Mouse (Mus musculus) limb, embryonic 12.5 days (tissue): ENCODE data around the gene Efna1. TPM values are rescaled to one million over a fixed set of nuclear protein-coding genes. Genes with fewer than 3 reads are reported as not detected.

Experiments used
- ATAC-seq: fragments of 200-750 bp; cut with Nextera tagmentation; 2 replicates; pipeline ENCODE4 v1.8.0; 2017; ENCODE audit warnings: low read depth, moderate TSS enrichment; ENCODE audit not compliant: insufficient number of reproducible peaks, insufficient read depth, low FRiP score, low TSS enrichment
- H3K27ac ChIP-seq: fragments of 300-500 bp; sonication (generic); 2 replicates; pipeline ENCODE4 v1.5.1; 2016; ENCODE audit warnings: mild to moderate bottlenecking, moderate library complexity
- H3K27me3 ChIP-seq: fragments of 300-500 bp; sonication (generic); 2 replicates; pipeline ENCODE4 v1.6.1; 2016; ENCODE audit warnings: mild to moderate bottlenecking, moderate library complexity
- H3K36me3 ChIP-seq: fragments of 300-500 bp; sonication (generic); 2 replicates; pipeline ENCODE4 v1.6.1; 2016; ENCODE audit warnings: mild to moderate bottlenecking, moderate library complexity
- H3K4me1 ChIP-seq: fragments of 300-500 bp; sonication (generic); replicated peaks from 2 replicates; pipeline ENCODE4 v1.6.1; 2016
- H3K4me2 ChIP-seq: fragments of 300-500 bp; sonication (generic); 2 replicates; pipeline ENCODE4 v1.6.1; 2016; ENCODE audit warnings: mild to moderate bottlenecking, moderate library complexity
- H3K4me3 ChIP-seq: fragments of 300-500 bp; sonication (generic); replicated peaks from 2 replicates; pipeline ENCODE4 v1.5.1; 2016; ENCODE audit warnings: mild to moderate bottlenecking
- H3K9ac ChIP-seq: fragments of 300-500 bp; sonication (generic); replicated peaks from 2 replicates; pipeline ENCODE4 v1.6.1; 2016; ENCODE audit warnings: mild to moderate bottlenecking, moderate library complexity
- H3K9me3 ChIP-seq: fragments of 300-500 bp; sonication (generic); 2 replicates; pipeline ENCODE4 v1.6.1; 2016; ENCODE audit warnings: mild to moderate bottlenecking, moderate library complexity
- WGBS: fragments of 180-500 bp; shearing (Covaris S2); methylation state at CpG from one replicate; pipeline ENCODE4 v1.1.7; 2016; 5-methylcytosine and 5-hydroxymethylcytosine counted together
- polyA plus RNA-seq: library from polyadenylated mRNA; unstranded; fragments of >200 nt; fragmentation: Nextera tagmentation; extraction: Ambion mirVana; gene quantifications from 2 replicates; pipeline ENCODE4 v1.2.1, GENCODE M21; 2016

Gene Efna1
- polyA plus RNA-seq, 1 experiment from 2014 or later, result 36.9 TPM

- Histone ChIP-seq H3K4me3 (no peak overlapping the region), H3K9ac (no peak overlapping the region), H3K36me3 (no peaks in the 10 kb centered on the region), H3K9me3 (no peaks in the 10 kb centered on the region), H3K4me2 (no peak overlapping the region), H3K27me3 (no peaks in the 10 kb centered on the region; the same call in 1 of the 2 replicates), H3K4me1 (peaks cover 38% of the 10 kb centered on the region), H3K27ac (0 out of 2 replicates have a peak overlapping the region, but pooled peaks have one; percentile 25)
- 66% methylated on average over 5 of the region's 5 CpGs for WGBS
- ATAC-seq, result no peak
Measured at GRCm38 (mm10) chr3:89292303-89292702, 11.4 kb upstream of the Efna1 start.

GRCm38 (mm10) chr3:89291874-89292273 is 10.9 kb upstream of the Efna1 start:
- H3K9me3 ChIP-seq, result no peaks in the 10 kb centered on the region
- peaks cover 42% of the 10 kb centered on the region for H3K4me1 ChIP-seq
- H3K27me3 ChIP-seq, result no peaks in the 10 kb centered on the region; the same call in 1 of the 2 replicates
- no peak overlapping the region for H3K9ac ChIP-seq
- no peaks in the 10 kb centered on the region for H3K36me3 ChIP-seq
- peak overlapping the region; percentile 78; the same call in 1 of the 2 replicates for H3K27ac ChIP-seq
- no peak for ATAC-seq
- no peak overlapping the region for H3K4me2 ChIP-seq
- no peak overlapping the region for H3K4me3 ChIP-seq
- WGBS, result 59% methylated on average over 10 of the region's 10 CpGs

GRCm38 (mm10) chr3:89288503-89288928 is 7.6 kb upstream of the Efna1 start:
- peaks cover 50% of the 10 kb centered on the region for H3K4me1 ChIP-seq
- H3K27ac ChIP-seq, result no peak overlapping the region
- H3K4me2 ChIP-seq, result no peak overlapping the region
- WGBS, result 45% methylated on average over 7 of the region's 7 CpGs
- ATAC-seq, result no peak
- H3K4me3 ChIP-seq, result no peak overlapping the region
- no peaks in the 10 kb centered on the region for H3K9me3 ChIP-seq
- H3K9ac ChIP-seq, result no peak overlapping the region
- H3K36me3 ChIP-seq, result no peaks in the 10 kb centered on the region
- peaks cover 4% of the 10 kb centered on the region; the same call in 1 of the 2 replicates for H3K27me3 ChIP-seq

- no peak overlapping the region for H3K4me3 ChIP-seq
- H3K36me3 ChIP-seq, result no peaks in the 10 kb centered on the region
- H3K9ac ChIP-seq, result 0 out of 2 replicates have a peak overlapping the region, but pooled peaks have one; percentile 0
- 52% methylated on average over 5 of the region's 5 CpGs for WGBS
- no peak overlapping the region for H3K4me2 ChIP-seq
- H3K4me1 ChIP-seq, result peaks cover 49% of the 10 kb centered on the region
- H3K27me3 ChIP-seq, result peaks cover 4% of the 10 kb centered on the region; the same call in 1 of the 2 replicates
- no peaks in the 10 kb centered on the region for H3K9me3 ChIP-seq
- H3K27ac ChIP-seq, result 0 out of 2 replicates have a peak overlapping the region, but pooled peaks have one; percentile 26
- ATAC-seq, result no peak
Measured at GRCm38 (mm10) chr3:89287286-89287685, 6.3 kb upstream of the Efna1 start.

- no peak for ATAC-seq
- no peaks in the 10 kb centered on the region for H3K36me3 ChIP-seq
- peaks cover 46% of the 10 kb centered on the region for H3K4me1 ChIP-seq
- peaks cover 10% of the 10 kb centered on the region for H3K27me3 ChIP-seq
- H3K9ac ChIP-seq, result no peak overlapping the region
- no peak overlapping the region for H3K4me3 ChIP-seq
- 44% methylated on average over 2 of the region's 2 CpGs for WGBS
- no peaks in the 10 kb centered on the region for H3K9me3 ChIP-seq
- H3K4me2 ChIP-seq, result no peak overlapping the region
- no peak overlapping the region for H3K27ac ChIP-seq
Measured at GRCm38 (mm10) chr3:89285526-89285925, 4.6 kb upstream of the Efna1 start.

GRCm38 (mm10) chr3:89284261-89284660 is 3.3 kb upstream of the Efna1 start:
- Histone ChIP-seq H3K9ac (no peak overlapping the region), H3K9me3 (no peaks in the 10 kb centered on the region), H3K4me3 (no peak overlapping the region), H3K36me3 (no peaks in the 10 kb centered on the region), H3K4me2 (no peak overlapping the region), H3K27me3 (peaks cover 18% of the 10 kb centered on the region), H3K4me1 (peaks cover 53% of the 10 kb centered on the region), H3K27ac (no peak overlapping the region)
- 90% methylated on average over 3 of the region's 3 CpGs for WGBS
- no peak for ATAC-seq

GRCm38 (mm10) chr3:89282291-89282643 is 1.3 kb upstream of the Efna1 start:
- peaks cover 57% of the 10 kb centered on the region for H3K4me1 ChIP-seq
- no peaks in the 10 kb centered on the region for H3K9me3 ChIP-seq
- H3K27ac ChIP-seq, result no peak overlapping the region
- WGBS, result 21% methylated on average over 4 of the region's 4 CpGs
- no peaks in the 10 kb centered on the region for H3K36me3 ChIP-seq
- H3K27me3 ChIP-seq, result peaks cover 18% of the 10 kb centered on the region
- H3K4me2 ChIP-seq, result no peak overlapping the region; the same call in 1 of the 2 replicates
- H3K9ac ChIP-seq, result no peak overlapping the region
- H3K4me3 ChIP-seq, result no peak overlapping the region
- ATAC-seq, result no peak

- Histone ChIP-seq H3K4me3 (peak overlapping the region; percentile 59), H3K4me1 (peaks cover 57% of the 10 kb centered on the region), H3K4me2 (peak overlapping the region; percentile 91), H3K9me3 (no peaks in the 10 kb centered on the region), H3K36me3 (no peaks in the 10 kb centered on the region), H3K9ac (peak overlapping the region; percentile 35; the same call in 1 of the 2 replicates), H3K27ac (peak overlapping the region; percentile 82; the same call in 1 of the 2 replicates), H3K27me3 (peaks cover 18% of the 10 kb centered on the region)
- 10% methylated on average over 20 of the region's 20 CpGs for WGBS
- ATAC-seq, result no peak
Measured at GRCm38 (mm10) chr3:89281579-89282290, 793 bp upstream of the Efna1 start.

- Histone ChIP-seq H3K9ac (peak overlapping the region; percentile 72), H3K4me2 (peak overlapping the region; percentile 91), H3K27ac (peak overlapping the region; percentile 82), H3K4me3 (peak overlapping the region; percentile 59), H3K9me3 (no peaks in the 10 kb centered on the region), H3K4me1 (peaks cover 59% of the 10 kb centered on the region), H3K27me3 (peaks cover 18% of the 10 kb centered on the region), H3K36me3 (peaks cover 11% of the 10 kb centered on the region)
- no peak for ATAC-seq
- WGBS, result under 1% methylated on average over 29 of the region's 29 CpGs
Measured at GRCm38 (mm10) chr3:89280050-89280605, 814 bp downstream of the Efna1 start.

GRCm38 (mm10) chr3:89279153-89279890 is 1.6 kb downstream of the Efna1 start:
- Histone ChIP-seq H3K4me1 (peaks cover 55% of the 10 kb centered on the region), H3K36me3 (peaks cover 18% of the 10 kb centered on the region), H3K9ac (peak overlapping the region; percentile 72), H3K27ac (peak overlapping the region; percentile 82), H3K4me2 (peak overlapping the region; percentile 91), H3K4me3 (peak overlapping the region; percentile 59), H3K27me3 (peaks cover 14% of the 10 kb centered on the region), H3K9me3 (no peaks in the 10 kb centered on the region)
- WGBS, result 1% methylated on average over 35 of the region's 35 CpGs
- ATAC-seq, result peak; percentile 72

- no peak for ATAC-seq
- peaks cover 20% of the 10 kb centered on the region for H3K36me3 ChIP-seq
- peaks cover 55% of the 10 kb centered on the region for H3K4me1 ChIP-seq
- H3K4me3 ChIP-seq, result peak overlapping the region; percentile 59
- WGBS, result 7% methylated on average over 8 of the region's 8 CpGs
- peaks cover 14% of the 10 kb centered on the region for H3K27me3 ChIP-seq
- peak overlapping the region; percentile 91 for H3K4me2 ChIP-seq
- H3K27ac ChIP-seq, result peak overlapping the region; percentile 82
- H3K9ac ChIP-seq, result peak overlapping the region; percentile 72
- no peaks in the 10 kb centered on the region for H3K9me3 ChIP-seq
Measured at GRCm38 (mm10) chr3:89278643-89279042, 2.3 kb downstream of the Efna1 start.
